Mouse (Mus musculus) skeletal muscle tissue, adult 2 months (tissue): ENCODE measurements around the gene Olfr391-ps.

Experiments used
- DNase-seq: peaks from one replicate; pipeline ENCODE4 v3.0.0-alpha.2; 2012; ENCODE audit warnings: low read depth, low spot score

The Olfr391-ps gene

GRCm38 (mm10) chr11:73802952-73803351 lies at the start of gene Olfr391-ps:
Gene Olfr391-ps (minus strand): TSS chr11:73803052.
- DNase-seq: no peak

GRCm38 (mm10) chr11:73851354-73851753 lies 48.5 kb upstream of the Olfr391-ps start, which contains the start of gene Olfr393:
Gene Olfr393 (minus strand): TSS chr11:73851454.
- no peak for DNase-seq

DNA sequence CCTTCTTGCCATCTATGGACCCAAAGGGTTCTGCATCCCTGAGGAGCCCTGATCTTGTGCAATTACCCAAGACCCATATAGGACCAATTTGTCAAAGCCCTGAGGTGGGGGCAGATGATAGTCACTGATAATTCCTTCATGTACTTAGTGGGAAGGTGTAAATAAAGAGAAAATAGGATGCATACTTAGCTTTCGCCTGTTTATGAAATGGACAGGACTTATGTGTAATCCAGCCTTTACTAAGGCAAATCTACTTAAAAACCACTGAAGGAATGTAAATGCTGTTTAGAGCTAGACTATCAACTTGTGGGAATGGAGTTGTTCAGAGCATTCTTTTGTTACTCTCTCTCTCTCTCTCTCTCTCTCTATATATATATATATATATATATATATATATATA lies 14.1 kb upstream of the Olfr391-ps start, which contains the start of gene Olfr392:
TSS of gene Olfr392 (minus strand) at position 101 of the 400 bp plus-strand sequence.
- no peak for DNase-seq

GRCm38 (mm10) chr11:73782664-73783063 lies 20.2 kb downstream of the Olfr391-ps start, which contains the start of gene Olfr390:
Gene Olfr390 (plus strand): TSS chr11:73782964.
- DNase-seq: no peak

GRCm38 (mm10) chr11:73780613-73781012 lies 22.2 kb downstream of the Olfr391-ps start, which contains the start of gene Olfr389:
Gene Olfr389 (minus strand): TSS chr11:73780713.
- no peak for DNase-seq

- DNase-seq: no peak
These were observed 43.7 kb downstream of the Olfr391-ps start for GRCm38 (mm10) chr11:73759115-73759514.
